Mouse (Mus musculus): ENCODE measurements around the gene 1600002K03Rik. TPM values are rescaled to one million over a fixed set of nuclear protein-coding genes. Genes with fewer than 3 reads are reported as not detected.
A peak's percentile ranks its signal among the peaks of the same experiment; 100 is the strongest.

1600002K03Rik gene
- polyA plus RNA-seq, 1 experiment from 2014 or later = 14.1 TPM

DNA sequence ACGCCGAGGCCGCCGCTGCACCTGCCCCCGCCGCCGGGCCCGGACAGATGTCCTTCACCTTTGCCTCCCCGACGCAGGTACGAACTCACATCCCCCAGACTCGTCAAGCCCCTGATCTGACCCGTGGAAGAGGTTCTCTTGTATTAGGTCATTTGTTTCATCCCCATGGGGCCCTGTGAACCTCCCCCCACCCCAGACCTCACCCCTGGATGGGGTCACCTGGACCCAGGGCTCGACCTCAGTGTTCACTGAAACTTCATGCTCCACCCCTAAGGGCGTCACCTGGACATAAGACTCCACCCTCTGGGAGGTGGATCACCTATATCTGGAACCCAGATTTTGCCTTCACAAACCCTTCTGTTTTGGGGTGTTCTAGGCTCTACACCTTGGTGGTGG, 30.2 kb upstream of the 1600002K03Rik start:
- ATAC-seq (ENCODE audit: low FRiP score, low TSS enrichment) = no peak; the same call in none of the 2 replicates
- Histone ChIP-seq H3K27me3 (ENCODE audit: control insufficient read depth, insufficient read depth, low read length) (no peaks in the 10 kb centered on the region), H3K4me3 (ENCODE audit: low read depth, low read length) (peak overlapping the region; percentile 75), H3K36me3 (ENCODE audit: control insufficient read depth, insufficient read depth, low read length) (peaks cover 10% of the 10 kb centered on the region; the same call in 1 of the 2 replicates), H3K9me3 (ENCODE audit: control insufficient read depth, low read length) (no peaks in the 10 kb centered on the region), H3K4me1 (replicated peaks; ENCODE audit: control insufficient read depth, insufficient read depth) (peaks cover 8% of the 10 kb centered on the region; the same call in 1 of the 2 replicates), H3K4me2 (replicated peaks; ENCODE audit: low read depth) (peak overlapping the region; percentile 80), H3K9ac (ENCODE audit: low read length) (peak overlapping the region; percentile 89), H3K27ac (replicated peaks) (peak overlapping the region; percentile 93)
- peak; percentile 72 for DNase-seq (ENCODE audit: low spot score)
- under 1% methylated on average over 15 of the region's 15 CpGs for WGBS
- no peak for TF ChIP-seq EP300 (optimal IDR thresholded peaks at IDR 0.05)
- TF ChIP-seq CTCF (IDR thresholded peaks at IDR 0.05; ENCODE audit: low read depth) = peak; percentile 0; the same call in 1 of the 2 replicates

DNA sequence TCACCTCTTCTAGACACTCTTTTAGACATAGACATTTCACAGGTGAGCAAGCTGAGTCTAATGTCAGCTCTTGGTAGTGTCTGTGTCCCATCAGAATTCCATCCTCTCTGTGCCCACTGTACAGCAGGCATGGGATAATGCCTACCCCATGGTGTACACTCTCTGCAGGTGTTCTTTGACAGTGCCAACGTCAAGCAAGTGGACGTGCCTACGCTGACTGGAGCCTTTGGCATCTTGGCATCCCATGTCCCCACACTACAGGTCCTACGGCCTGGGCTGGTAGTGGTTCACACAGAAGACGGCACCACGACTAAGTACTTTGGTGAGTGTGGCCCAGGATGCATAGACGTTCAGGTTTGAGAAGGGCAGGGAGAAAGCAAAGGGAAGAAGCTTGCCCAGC, 29.1 kb upstream of the 1600002K03Rik start:
- DNase-seq (ENCODE audit: low spot score) (no peak), ATAC-seq (ENCODE audit: low FRiP score, low TSS enrichment) (no peak)
- TF ChIP-seq CTCF (IDR thresholded peaks at IDR 0.05; ENCODE audit: low read depth) = no peak
- TF ChIP-seq EP300 (optimal IDR thresholded peaks at IDR 0.05) = no peak
- H3K4me3 ChIP-seq (ENCODE audit: low read depth, low read length) = no peak overlapping the region
- no peaks in the 10 kb centered on the region for H3K9me3 ChIP-seq (ENCODE audit: control insufficient read depth, low read length)
- peaks cover 8% of the 10 kb centered on the region; the same call in 1 of the 2 replicates for H3K4me1 ChIP-seq (replicated peaks; ENCODE audit: control insufficient read depth, insufficient read depth)
- H3K4me2 ChIP-seq (replicated peaks; ENCODE audit: low read depth) = no peak overlapping the region
- H3K27ac ChIP-seq (replicated peaks) = no peak overlapping the region
- H3K36me3 ChIP-seq (ENCODE audit: control insufficient read depth, insufficient read depth, low read length) = peaks cover 10% of the 10 kb centered on the region; the same call in 1 of the 2 replicates
- no peak overlapping the region for H3K9ac ChIP-seq (ENCODE audit: low read length)
- WGBS = 91% methylated on average over 7 of the region's 7 CpGs
- no peaks in the 10 kb centered on the region for H3K27me3 ChIP-seq (ENCODE audit: control insufficient read depth, insufficient read depth, low read length)

DNA sequence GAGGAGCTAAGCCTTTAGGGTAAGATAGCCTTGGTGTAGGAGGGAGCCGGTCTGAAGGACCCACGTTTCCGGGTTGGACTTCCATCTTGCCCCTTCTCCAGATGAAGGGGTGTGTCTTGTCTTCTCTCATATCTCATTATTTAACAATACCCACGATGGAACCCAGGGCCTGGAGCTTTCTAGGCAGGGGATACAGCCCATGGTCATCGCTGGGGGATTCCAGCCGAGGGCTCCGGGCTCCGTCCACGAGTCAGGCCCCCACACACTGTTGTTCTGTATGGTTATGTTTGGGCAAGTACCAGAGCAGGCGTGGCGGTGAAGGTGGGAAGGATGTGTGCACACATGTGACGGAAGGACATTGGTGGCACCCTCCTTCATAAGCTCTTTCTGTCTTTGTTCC, 28.6 kb upstream of the 1600002K03Rik start:
- no peak for ATAC-seq (ENCODE audit: low FRiP score, low TSS enrichment)
- no peaks in the 10 kb centered on the region for H3K27me3 ChIP-seq (ENCODE audit: control insufficient read depth, insufficient read depth, low read length)
- no peaks in the 10 kb centered on the region for H3K9me3 ChIP-seq (ENCODE audit: control insufficient read depth, low read length)
- H3K9ac ChIP-seq (ENCODE audit: low read length) = no peak overlapping the region; the same call in 1 of the 2 replicates
- H3K4me3 ChIP-seq (ENCODE audit: low read depth, low read length) = no peak overlapping the region
- 83% methylated on average over 12 of the region's 12 CpGs for WGBS
- H3K27ac ChIP-seq (replicated peaks) = no peak overlapping the region
- no peak for DNase-seq (ENCODE audit: low spot score)
- TF ChIP-seq CTCF (IDR thresholded peaks at IDR 0.05; ENCODE audit: low read depth) (no peak), EP300 (optimal IDR thresholded peaks at IDR 0.05) (no peak)
- H3K4me1 ChIP-seq (replicated peaks; ENCODE audit: control insufficient read depth, insufficient read depth) = peaks cover 8% of the 10 kb centered on the region; the same call in 1 of the 2 replicates
- H3K4me2 ChIP-seq (replicated peaks; ENCODE audit: low read depth) = no peak overlapping the region
- peaks cover 10% of the 10 kb centered on the region; the same call in 1 of the 2 replicates for H3K36me3 ChIP-seq (ENCODE audit: control insufficient read depth, insufficient read depth, low read length)

DNA sequence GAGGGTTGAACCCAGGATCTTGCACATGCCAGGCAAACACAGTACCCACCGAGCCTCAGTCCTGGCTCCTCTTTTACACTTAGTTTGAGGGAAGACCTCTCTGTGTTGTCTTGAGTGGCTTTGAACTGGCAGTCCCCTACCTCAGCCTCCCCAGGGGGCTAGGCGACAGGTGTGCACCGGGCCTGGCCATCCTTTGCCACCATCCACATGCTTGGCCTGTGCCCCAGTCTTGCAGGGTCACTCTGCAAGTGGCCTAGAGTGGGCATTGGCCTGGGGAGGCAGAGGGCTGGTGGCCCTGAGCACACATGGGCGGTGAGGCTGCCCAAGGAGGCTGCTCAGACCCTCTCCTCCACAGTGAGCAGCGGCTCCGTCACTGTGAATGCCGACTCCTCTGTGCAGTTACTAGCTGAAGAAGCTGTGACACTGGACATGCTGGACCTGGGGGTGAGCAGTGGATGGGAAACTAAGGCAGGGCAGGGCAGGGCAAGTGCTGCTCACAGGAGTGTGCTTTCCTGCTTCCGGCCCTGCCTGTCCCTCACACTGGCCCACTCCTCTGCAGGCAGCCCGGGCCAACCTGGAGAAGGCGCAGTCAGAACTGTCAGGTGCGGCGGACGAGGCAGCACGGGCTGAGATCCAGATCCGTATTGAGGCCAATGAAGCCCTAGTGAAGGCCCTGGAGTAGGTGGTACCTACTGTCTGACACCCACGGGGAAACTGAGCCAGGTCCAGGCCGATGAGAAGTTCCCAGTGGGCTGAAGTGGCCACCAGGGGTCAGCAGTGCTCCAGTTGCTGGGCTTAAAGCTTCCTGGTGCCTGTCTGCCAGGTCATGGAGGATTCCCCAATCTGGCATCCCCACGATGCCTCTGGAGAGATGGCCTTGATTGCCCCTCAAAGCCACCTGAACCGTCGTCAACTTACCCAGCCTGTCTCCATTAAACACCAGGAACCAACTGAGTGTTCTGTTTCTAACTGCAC, 27.6 kb upstream of the 1600002K03Rik start:
- peak overlapping the region; percentile 99 for H3K27ac ChIP-seq (replicated peaks)
- no peaks in the 10 kb centered on the region for H3K9me3 ChIP-seq (ENCODE audit: control insufficient read depth, low read length)
- 75% methylated on average over 20 of the region's 20 CpGs for WGBS
- DNase-seq (ENCODE audit: low spot score) (peak; percentile 78), ATAC-seq (ENCODE audit: low FRiP score, low TSS enrichment) (no peak)
- TF ChIP-seq CTCF (IDR thresholded peaks at IDR 0.05; ENCODE audit: low read depth) (peak; percentile 89), EP300 (optimal IDR thresholded peaks at IDR 0.05) (no peak)
- peaks cover 10% of the 10 kb centered on the region; the same call in 1 of the 2 replicates for H3K36me3 ChIP-seq (ENCODE audit: control insufficient read depth, insufficient read depth, low read length)
- H3K9ac ChIP-seq (ENCODE audit: low read length) = 0 out of 2 replicates have a peak overlapping the region, but pooled peaks have one; percentile 31
- H3K27me3 ChIP-seq (ENCODE audit: control insufficient read depth, insufficient read depth, low read length) = no peaks in the 10 kb centered on the region
- H3K4me3 ChIP-seq (ENCODE audit: low read depth, low read length) = no peak overlapping the region
- no peak overlapping the region for H3K4me2 ChIP-seq (replicated peaks; ENCODE audit: low read depth)
- H3K4me1 ChIP-seq (replicated peaks; ENCODE audit: control insufficient read depth, insufficient read depth) = peaks cover 8% of the 10 kb centered on the region; the same call in 1 of the 2 replicates

DNA sequence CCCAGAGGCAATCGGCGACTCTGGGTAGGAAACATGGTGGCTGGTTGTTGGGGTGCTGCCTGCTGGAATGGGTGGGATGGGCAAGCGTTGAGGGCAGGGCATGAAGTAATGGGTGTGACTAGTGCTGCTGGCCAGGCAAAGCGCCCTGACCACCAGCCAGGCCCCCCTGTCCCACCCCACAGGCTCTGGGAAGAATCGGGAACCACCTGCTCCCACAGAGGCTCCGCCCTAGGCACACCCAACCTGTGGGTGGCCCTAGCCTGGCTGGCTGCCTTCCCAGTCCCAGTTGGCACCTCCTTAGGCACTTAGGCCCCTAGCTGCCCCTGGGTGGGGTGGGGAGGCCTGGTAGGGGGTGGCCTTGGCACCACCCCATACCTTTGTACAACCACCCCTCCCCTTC, 26.8 kb upstream of the 1600002K03Rik start:
- no peak for TF ChIP-seq EP300 (optimal IDR thresholded peaks at IDR 0.05)
- no peak for TF ChIP-seq CTCF (IDR thresholded peaks at IDR 0.05; ENCODE audit: low read depth)

More for the DNA sequence above, 26.8 kb upstream of the 1600002K03Rik start:
- H3K27ac ChIP-seq (replicated peaks) = peak overlapping the region; percentile 99
- peaks cover 10% of the 10 kb centered on the region; the same call in 1 of the 2 replicates for H3K36me3 ChIP-seq (ENCODE audit: control insufficient read depth, insufficient read depth, low read length)
- no peaks in the 10 kb centered on the region for H3K27me3 ChIP-seq (ENCODE audit: control insufficient read depth, insufficient read depth, low read length)
- WGBS = 53% methylated on average over 6 of the region's 6 CpGs
- peak; percentile 92 for DNase-seq (ENCODE audit: low spot score)
- H3K4me1 ChIP-seq (replicated peaks; ENCODE audit: control insufficient read depth, insufficient read depth) = peaks cover 9% of the 10 kb centered on the region; the same call in 1 of the 2 replicates
- no peak for ATAC-seq (ENCODE audit: low FRiP score, low TSS enrichment)
- peak overlapping the region; percentile 34 for H3K4me2 ChIP-seq (replicated peaks; ENCODE audit: low read depth)
- no peak overlapping the region for H3K4me3 ChIP-seq (ENCODE audit: low read depth, low read length)
- no peak overlapping the region for H3K9ac ChIP-seq (ENCODE audit: low read length)
- no peaks in the 10 kb centered on the region for H3K9me3 ChIP-seq (ENCODE audit: control insufficient read depth, low read length)
